Mouse (Mus musculus) liver, embryonic 14.5 days (tissue): ENCODE measurements around the gene Afg1l.

Experiments
- CTCF ChIP-seq: IDR thresholded peaks from 2 replicates; pipeline ENCODE4 v1.5.1; 2016; ENCODE audit warnings: antibody characterized with exemption, low read depth, control low read depth
- EP300 ChIP-seq: IDR thresholded peaks from 2 replicates; pipeline ENCODE4 v1.6.1; 2016; ENCODE audit warnings: antibody characterized with exemption, low read depth

GRCm38 (mm10) chr10:42457557-42458191 is 20.7 kb downstream of the Afg1l start:
- TF ChIP-seq CTCF, result no peak
- no peak for TF ChIP-seq EP300
